Mouse (Mus musculus) natural killer cell, adult 2 months (primary cell): ENCODE measurements around the gene Fbrsl1.

Source experiments
- DNase-seq, 2 experiments: peaks; one replicate each; pipeline ENCODE4 v3.0.0; 2022; ENCODE audit warnings: low spot score in 2 of 2

Gene Fbrsl1

DNA sequence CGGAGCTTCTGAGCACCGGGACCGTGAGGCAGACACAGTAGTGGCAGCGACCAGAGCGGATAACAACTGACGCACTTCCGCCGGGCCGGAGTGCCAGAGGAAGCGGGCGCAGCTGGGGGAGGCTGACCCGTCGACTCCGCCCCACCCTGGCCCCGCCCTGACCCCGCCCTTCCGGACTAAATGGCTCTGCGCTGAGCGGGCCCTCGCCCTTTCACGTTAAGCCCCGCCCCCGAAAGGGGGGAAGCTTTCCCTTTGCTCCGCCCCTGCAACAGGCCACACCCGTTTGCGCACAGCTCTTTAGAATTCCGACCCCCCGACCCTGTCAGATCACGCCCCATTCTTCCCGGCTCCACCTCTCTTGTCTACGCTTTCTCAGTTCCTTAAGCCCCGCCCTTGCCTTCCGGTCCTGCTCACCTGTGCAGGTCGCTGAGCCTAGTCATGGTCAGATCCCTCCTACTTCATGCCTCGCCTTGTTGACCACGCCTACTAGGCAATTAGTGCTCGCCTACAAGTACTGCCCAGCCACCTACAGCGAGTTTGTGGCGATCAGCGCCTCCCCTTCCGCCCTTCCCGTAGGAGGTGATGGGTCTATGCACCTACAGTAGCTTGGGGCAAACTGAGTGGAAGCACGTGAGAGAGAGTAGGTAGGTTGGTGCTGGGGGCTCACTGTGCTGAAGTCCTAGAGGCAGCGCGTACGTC lies at the start of gene Fbrsl1:
Fbrsl1 (minus strand) TSS at position 68 of the 699 bp plus-strand sequence.
- DNase-seq, result peak; percentile 94 to 95

- no peak for DNase-seq
Observed at GRCm38 (mm10) chr5:110498071-110498470, 49.8 kb upstream of the Fbrsl1 start.

- DNase-seq, result no peak
Observed at GRCm38 (mm10) chr5:110497556-110497955, 49.3 kb upstream of the Fbrsl1 start.

DNA sequence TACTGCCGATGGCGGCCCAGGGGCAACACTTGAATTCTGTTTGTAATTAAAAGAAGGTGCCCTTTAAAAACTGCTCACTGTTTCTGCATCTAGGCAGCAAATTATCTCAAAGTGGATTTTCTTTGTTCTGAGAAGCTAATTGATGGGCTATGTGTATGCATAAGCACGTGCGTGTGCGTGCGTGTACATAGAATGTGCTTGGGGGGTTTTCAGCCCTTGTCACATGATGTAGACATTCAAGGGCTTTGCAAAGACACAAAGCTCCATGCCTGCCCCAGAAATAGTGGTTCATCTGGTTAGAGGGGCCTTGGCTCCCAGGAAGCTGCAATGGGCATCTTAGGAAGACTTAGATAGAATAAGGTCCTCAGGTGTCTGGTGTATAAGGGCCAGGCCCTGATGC lies 46.7 kb upstream of the Fbrsl1 start:
- DNase-seq, result no peak

GRCm38 (mm10) chr5:110494396-110494795 lies 46.1 kb upstream of the Fbrsl1 start:
- DNase-seq, result no peak

GRCm38 (mm10) chr5:110493785-110494184 lies 45.5 kb upstream of the Fbrsl1 start:
- DNase-seq, result peak in 1 of 2 experiments; percentile 19

GRCm38 (mm10) chr5:110489639-110490038 lies 41.3 kb upstream of the Fbrsl1 start:
- no peak for DNase-seq

DNA sequence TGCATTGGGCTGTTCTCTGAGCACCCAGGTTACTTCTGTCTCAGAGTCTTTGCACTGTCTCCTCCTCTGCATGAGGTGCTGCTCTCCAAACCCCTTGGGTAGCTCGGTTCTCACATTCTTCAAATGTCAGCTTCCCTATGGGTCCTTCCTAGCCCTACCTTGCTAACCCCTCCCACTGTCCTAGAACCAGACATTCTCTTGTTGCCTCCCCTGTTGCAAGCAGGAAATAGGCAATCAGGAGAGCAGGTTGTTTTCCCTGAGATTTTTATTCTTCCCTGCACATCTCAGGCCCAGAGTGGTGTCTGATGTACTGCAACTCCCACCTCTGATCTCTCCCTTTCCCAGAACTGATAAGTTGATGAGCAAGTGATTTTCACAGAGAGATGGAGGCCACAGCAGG lies 39.6 kb upstream of the Fbrsl1 start:
- DNase-seq, result no peak

DNA sequence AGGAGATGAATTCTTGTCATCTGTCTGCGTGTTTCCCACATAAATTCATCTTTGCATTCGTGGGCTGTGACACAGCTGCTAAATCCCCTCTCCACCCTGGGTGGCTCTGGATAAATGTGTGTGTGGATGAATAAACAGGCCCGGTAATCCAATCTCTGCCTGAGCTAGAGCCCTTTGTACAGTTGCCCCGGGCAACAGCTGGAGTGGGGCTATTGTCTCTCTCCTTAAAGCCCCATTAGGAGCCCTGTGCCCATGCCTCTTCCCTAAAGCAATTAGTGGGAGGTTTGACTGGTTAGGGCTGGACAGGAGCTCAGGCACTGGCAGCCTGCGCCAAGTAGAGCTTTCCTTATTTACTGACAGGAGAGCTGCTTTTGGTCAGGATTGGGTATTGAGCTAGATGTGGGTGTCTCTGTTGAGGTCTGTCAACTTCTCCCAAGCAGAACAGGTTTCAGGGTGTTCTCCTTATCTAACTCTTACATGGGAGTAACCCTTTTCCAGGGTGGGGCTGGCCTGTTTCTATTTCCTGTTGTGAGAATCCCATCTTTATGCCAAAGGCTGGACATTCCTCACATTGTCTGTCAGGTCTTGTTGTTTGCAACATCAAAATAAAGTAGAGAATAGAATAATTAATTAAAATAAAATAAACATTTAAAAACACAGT lies 38.5 kb upstream of the Fbrsl1 start:
- DNase-seq, result no peak

DNA sequence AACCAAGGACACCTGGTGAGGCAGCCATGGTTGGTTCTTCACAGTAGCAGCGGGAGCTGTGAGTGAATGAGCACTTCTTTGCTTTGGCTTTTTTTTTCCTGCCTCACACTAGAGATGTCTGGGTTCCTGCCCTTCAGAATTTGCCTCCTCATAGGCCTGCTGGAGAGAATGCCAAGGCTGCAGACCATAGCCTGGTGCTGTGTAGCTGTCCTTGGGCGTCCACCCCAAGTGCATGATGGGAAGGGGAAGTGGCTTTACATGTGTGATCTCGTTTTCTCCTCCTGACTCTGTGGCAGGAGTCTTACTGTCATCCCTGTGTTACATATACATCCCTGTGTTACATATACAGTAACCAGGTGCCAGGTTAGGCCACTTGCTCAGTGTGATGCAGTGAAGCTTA lies 36.4 kb upstream of the Fbrsl1 start:
- DNase-seq, result no peak

- DNase-seq, result no peak
Observed at GRCm38 (mm10) chr5:110479228-110479627, 30.9 kb upstream of the Fbrsl1 start.

- DNase-seq, result no peak
Observed at GRCm38 (mm10) chr5:110474156-110474555, 25.9 kb upstream of the Fbrsl1 start.

DNA sequence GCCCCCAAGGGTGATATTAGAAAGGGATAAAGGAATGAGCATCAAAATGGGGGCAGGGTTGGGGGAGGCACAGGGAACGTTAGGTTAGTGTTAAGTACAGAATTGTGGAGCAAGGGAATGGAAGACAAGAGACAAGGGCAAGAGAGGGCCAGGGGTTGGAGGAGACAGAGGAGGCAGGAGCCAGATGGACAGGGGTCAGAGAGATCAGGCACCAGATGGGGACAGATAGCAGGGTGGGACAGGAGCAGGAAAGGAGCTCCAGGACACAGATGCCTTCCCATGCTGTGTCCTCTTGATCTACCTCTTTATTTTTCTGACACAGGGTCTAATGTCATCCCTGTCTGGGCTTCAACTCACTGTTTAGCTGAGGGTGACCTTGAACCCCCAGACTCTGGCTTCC lies 24.5 kb upstream of the Fbrsl1 start:
- no peak for DNase-seq

DNA sequence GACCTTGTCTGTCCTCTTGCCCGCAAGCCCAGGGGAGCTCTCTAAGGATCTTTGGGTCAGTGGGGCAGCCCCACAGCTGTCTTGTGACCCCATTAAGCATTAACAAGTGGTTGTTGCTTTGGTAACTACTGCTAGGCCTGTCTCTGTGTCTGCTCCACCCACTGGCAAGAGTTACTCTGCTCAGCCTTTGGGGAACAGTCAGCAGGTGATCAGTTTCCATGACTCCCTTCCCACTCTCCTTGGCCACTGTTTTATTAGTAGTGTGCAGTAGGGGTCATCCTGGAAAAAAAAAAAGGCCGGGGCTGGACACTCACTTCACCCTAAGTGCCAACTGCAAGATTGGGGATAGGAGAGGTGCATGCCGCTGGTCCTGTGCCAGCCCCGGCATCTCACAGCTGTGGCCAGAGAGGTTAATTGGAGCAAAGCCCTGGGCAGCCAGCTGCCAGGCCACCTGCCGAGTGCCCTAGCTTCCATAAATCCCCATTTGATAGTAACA lies 23.7 kb upstream of the Fbrsl1 start:
- DNase-seq, result no peak

DNA sequence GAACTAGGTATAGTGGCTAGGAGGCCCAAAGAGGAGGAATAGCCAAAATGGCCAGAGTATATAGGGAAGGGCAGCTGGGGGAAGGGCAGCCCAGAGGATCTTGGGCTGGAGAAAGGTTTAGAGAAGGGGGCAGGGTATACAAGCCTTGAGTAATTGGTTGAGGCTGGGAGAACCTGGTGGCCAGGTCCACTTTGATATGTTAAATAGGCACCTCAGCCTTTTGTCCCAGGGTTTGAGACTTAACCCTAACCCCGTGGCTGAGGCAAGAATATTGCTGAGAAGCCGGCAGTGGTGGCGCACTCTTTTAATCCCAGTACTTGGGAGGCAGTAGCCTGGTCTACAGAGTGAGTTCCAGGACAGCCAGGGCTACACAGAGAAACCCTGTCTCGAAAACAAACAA lies 23.0 kb upstream of the Fbrsl1 start:
- DNase-seq, result no peak

- no peak for DNase-seq
Observed at GRCm38 (mm10) chr5:110469227-110469925, 21.1 kb upstream of the Fbrsl1 start.

DNA sequence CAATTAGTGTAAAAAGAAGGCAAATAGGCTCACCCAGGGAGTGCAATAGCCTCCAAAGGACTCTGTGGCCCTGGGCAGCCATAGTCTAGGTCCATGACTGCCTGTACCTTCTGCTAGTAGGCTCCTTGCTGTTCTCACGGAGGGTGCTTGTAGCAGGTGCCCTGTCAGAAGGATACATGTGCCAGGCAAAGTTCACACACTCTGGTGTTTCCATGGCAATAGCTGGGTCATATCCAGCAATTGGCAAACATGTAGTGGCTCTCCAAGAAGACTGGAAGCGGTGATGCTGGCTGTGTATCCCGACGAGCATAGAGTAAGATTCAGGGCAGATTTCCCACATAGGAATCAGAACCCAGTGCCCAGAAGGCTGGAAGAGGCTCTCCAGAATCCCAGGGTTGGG lies 20.0 kb upstream of the Fbrsl1 start:
- no peak for DNase-seq

GRCm38 (mm10) chr5:110467725-110468124 lies 19.4 kb upstream of the Fbrsl1 start:
- no peak for DNase-seq

DNA sequence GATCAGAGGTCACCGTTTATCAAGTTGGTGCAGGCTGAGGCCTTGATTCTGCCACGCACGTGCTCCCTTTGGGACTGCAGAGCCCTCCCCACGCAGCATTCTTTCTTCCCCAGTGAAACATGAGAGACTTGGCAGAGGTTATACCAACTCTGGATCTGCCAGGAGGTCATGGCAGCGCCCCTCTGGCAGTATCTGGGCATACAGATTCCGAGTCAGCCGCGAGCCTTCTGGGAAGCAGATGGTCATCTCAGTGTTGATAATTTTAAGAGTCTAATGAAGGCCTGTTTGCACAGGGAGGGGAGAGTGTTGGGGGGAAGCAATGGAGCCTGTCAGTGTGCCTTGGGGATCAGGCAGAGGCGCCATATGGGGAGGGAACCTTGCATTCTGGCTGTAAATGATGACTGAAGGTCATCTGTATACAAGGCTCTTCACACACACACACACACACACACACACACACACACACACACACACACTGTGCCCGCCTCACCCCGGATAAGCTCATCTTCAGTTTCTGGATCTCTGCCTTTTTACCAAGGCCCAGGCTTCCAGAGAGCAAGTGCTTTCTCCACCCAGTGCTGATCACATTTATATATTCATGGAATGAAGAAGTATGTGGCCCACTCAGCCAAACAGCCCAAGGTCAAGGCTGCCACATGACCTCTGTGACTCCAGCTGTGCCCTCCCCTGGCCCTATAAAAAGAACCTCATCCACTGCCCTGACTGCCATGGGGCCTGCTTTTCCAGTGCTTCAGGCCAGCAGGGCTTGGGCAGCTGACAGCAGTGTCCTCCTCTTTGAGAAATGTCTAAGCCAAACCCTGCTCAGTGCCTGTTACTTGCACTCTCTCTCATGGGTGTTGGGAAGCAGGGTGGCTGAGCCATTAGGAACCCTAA lies 18.5 kb upstream of the Fbrsl1 start:
- no peak for DNase-seq

DNA sequence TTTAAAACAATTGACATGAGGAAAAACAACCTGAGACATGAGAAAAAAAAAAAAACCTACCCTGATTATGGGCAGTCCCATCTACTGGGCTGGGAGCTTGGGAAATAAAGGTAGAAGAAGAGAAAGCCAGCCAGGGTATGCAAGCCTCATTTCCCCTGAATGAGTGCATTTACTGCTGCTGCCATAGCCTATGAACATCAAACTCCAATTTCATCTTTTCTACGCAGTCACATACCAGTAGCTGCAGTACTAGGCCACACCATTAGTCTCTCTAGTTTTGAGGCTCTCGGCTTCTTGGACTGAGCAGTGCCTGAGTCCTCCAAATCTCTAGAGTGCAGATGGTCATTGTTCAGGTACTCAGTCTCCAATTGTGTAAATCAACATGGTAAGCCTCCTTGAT lies 14.3 kb upstream of the Fbrsl1 start:
- no peak for DNase-seq

- DNase-seq, result no peak
Observed at GRCm38 (mm10) chr5:110458936-110459335, 10.6 kb upstream of the Fbrsl1 start.

DNA sequence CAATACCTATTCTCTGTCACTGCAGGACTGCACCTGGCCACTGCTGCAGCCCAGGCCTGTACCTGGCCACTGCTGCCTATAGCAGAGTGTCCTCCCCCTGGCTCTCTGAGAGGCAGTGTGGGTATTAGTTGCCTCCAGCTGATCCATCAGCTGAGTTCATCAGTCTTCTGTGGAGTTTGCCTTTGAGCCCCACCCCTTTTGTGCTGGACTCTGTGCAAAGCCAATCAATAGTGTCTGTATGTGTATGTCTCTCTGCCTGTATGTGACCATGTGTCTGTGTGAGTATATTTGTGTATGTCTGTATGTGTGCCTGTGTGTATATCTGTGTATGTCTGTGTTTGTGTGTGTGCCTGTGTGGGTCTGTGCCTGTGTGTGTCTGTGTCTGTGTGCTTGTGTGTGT lies 7.0 kb upstream of the Fbrsl1 start:
- no peak for DNase-seq
